Mouse (Mus musculus) heart, embryonic 11.5 days (tissue): ENCODE results near the gene Map2k2. TPM values are rescaled to one million over a fixed set of nuclear protein-coding genes. Genes with fewer than 3 reads are reported as not detected.

Experiments used
- ATAC-seq: fragments of 200-750 bp; cut with Nextera tagmentation; replicated peaks from 2 replicates; pipeline ENCODE4 v1.8.0; 2017; ENCODE audit warnings: moderate library complexity; ENCODE audit not compliant: insufficient number of reproducible peaks, low FRiP score, low TSS enrichment
- H3K27ac ChIP-seq: fragments of 300-500 bp; sonication (generic); 2 replicates; pipeline ENCODE4 v1.5.1; 2014; ENCODE audit warnings: mild to moderate bottlenecking, low read depth, low read length
- H3K27me3 ChIP-seq: fragments of 300-500 bp; sonication (generic); 2 replicates; pipeline ENCODE4 v1.6.1; 2014; ENCODE audit warnings: mild to moderate bottlenecking, low read length, mixed read lengths; ENCODE audit not compliant: control insufficient read depth, insufficient read depth
- H3K36me3 ChIP-seq: fragments of 300-500 bp; sonication (generic); 2 replicates; pipeline ENCODE4 v1.6.1; 2014; ENCODE audit warnings: mild to moderate bottlenecking, low read length, moderate library complexity, mixed read lengths; ENCODE audit not compliant: control insufficient read depth, insufficient read depth
- H3K4me1 ChIP-seq: fragments of 300-500 bp; sonication (generic); 2 replicates; pipeline ENCODE4 v1.6.1; 2014; ENCODE audit warnings: low read length; ENCODE audit not compliant: control insufficient read depth, insufficient read depth
- H3K4me2 ChIP-seq: fragments of 300-500 bp; sonication (generic); 2 replicates; pipeline ENCODE4 v1.6.1; 2014; ENCODE audit warnings: mild to moderate bottlenecking, moderate library complexity
- H3K4me3 ChIP-seq: fragments of 300-500 bp; sonication (generic); 2 replicates; pipeline ENCODE4 v1.5.1; 2014; ENCODE audit warnings: low read depth, low read length
- H3K9ac ChIP-seq: fragments of 300-500 bp; sonication (generic); 2 replicates; pipeline ENCODE4 v1.6.1; 2014; ENCODE audit warnings: mild to moderate bottlenecking, low read depth, low read length, moderate library complexity
- H3K9me3 ChIP-seq: fragments of 300-500 bp; sonication (generic); replicated peaks from 2 replicates; pipeline ENCODE4 v1.6.1; 2016; ENCODE audit warnings: low read length; ENCODE audit not compliant: control insufficient read depth
- WGBS: fragments of 180-500 bp; shearing (Covaris S2); extraction: QIAGEN DNeasy Blood & Tissue Kit; methylation state at CpG from one replicate; pipeline ENCODE4 v1.1.7; 2014; ENCODE audit not compliant: insufficient replicate concordance; 5-methylcytosine and 5-hydroxymethylcytosine counted together
- polyA plus RNA-seq: library from polyadenylated mRNA; unstranded; fragments of >200 nt; fragmentation: Nextera tagmentation; extraction: Ambion mirVana; gene quantifications from 2 replicates; pipeline ENCODE4 v1.2.1, GENCODE M21; 2014

The Map2k2 gene
- polyA plus RNA-seq, 1 experiment from 2014 or later = 153 TPM

- Histone ChIP-seq H3K27me3 (no peaks in the 10 kb centered on the region), H3K27ac (no peak overlapping the region), H3K9me3 (no peaks in the 10 kb centered on the region), H3K36me3 (peaks cover 53% of the 10 kb centered on the region), H3K9ac (no peak overlapping the region), H3K4me3 (no peak overlapping the region), H3K4me1 (peaks cover 48% of the 10 kb centered on the region), H3K4me2 (no peak overlapping the region)
- ATAC-seq = no peak
- 93% methylated on average over 52 of the region's 52 CpGs for WGBS
Observed at GRCm38 (mm10) chr10:81143845-81144437, 38.2 kb downstream of the Map2k2 start.

- no peaks in the 10 kb centered on the region for H3K27me3 ChIP-seq
- no peak overlapping the region for H3K4me2 ChIP-seq
- no peak overlapping the region for H3K4me3 ChIP-seq
- H3K36me3 ChIP-seq = peaks cover 59% of the 10 kb centered on the region
- no peak overlapping the region for H3K9ac ChIP-seq
- peaks cover 41% of the 10 kb centered on the region for H3K4me1 ChIP-seq
- H3K27ac ChIP-seq = no peak overlapping the region
- 89% methylated on average over 27 of the region's 27 CpGs for WGBS
- ATAC-seq = no peak
- H3K9me3 ChIP-seq = no peaks in the 10 kb centered on the region
Observed at GRCm38 (mm10) chr10:81144667-81145066, 39.0 kb downstream of the Map2k2 start.

- no peaks in the 10 kb centered on the region for H3K9me3 ChIP-seq
- no peaks in the 10 kb centered on the region for H3K27me3 ChIP-seq
- H3K9ac ChIP-seq = no peak overlapping the region
- H3K4me1 ChIP-seq = peaks cover 35% of the 10 kb centered on the region
- H3K27ac ChIP-seq = no peak overlapping the region
- ATAC-seq = no peak
- 94% methylated on average over 6 of the region's 6 CpGs for WGBS
- H3K4me2 ChIP-seq = no peak overlapping the region
- H3K36me3 ChIP-seq = peaks cover 63% of the 10 kb centered on the region
- no peak overlapping the region for H3K4me3 ChIP-seq
Observed at GRCm38 (mm10) chr10:81145307-81145706, 39.6 kb downstream of the Map2k2 start.

GRCm38 (mm10) chr10:81145778-81146177, 40.1 kb downstream of the Map2k2 start:
- H3K9ac ChIP-seq = no peak overlapping the region
- peaks cover 64% of the 10 kb centered on the region for H3K36me3 ChIP-seq
- no peak overlapping the region for H3K4me3 ChIP-seq
- H3K27me3 ChIP-seq = no peaks in the 10 kb centered on the region
- WGBS = 86% methylated on average over 7 of the region's 7 CpGs
- H3K27ac ChIP-seq = no peak overlapping the region
- H3K9me3 ChIP-seq = no peaks in the 10 kb centered on the region
- ATAC-seq = no peak
- H3K4me2 ChIP-seq = no peak overlapping the region
- peaks cover 30% of the 10 kb centered on the region for H3K4me1 ChIP-seq

- Histone ChIP-seq H3K36me3 (peaks cover 64% of the 10 kb centered on the region), H3K9me3 (no peaks in the 10 kb centered on the region), H3K9ac (no peak overlapping the region), H3K4me3 (no peak overlapping the region), H3K27ac (no peak overlapping the region), H3K4me1 (peaks cover 25% of the 10 kb centered on the region), H3K4me2 (no peak overlapping the region), H3K27me3 (no peaks in the 10 kb centered on the region)
- 88% methylated on average over 4 of the region's 4 CpGs for WGBS
- ATAC-seq = no peak
Observed at GRCm38 (mm10) chr10:81146296-81146695, 40.6 kb downstream of the Map2k2 start.

- WGBS = 79% methylated on average over 6 of the region's 6 CpGs
Observed at GRCm38 (mm10) chr10:81151261-81151660, 45.5 kb downstream of the Map2k2 start.

GRCm38 (mm10) chr10:81152609-81153008, 46.9 kb downstream of the Map2k2 start:
- 58% methylated on average over 12 of the region's 12 CpGs for WGBS
- peak; percentile 29; the same call in 1 of the 2 replicates for ATAC-seq
- Histone ChIP-seq H3K4me1 (peaks cover 9% of the 10 kb centered on the region), H3K4me2 (peak overlapping the region; percentile 4; the same call in 1 of the 2 replicates), H3K27ac (peak overlapping the region; percentile 76), H3K9ac (no peak overlapping the region), H3K36me3 (peaks cover 56% of the 10 kb centered on the region), H3K4me3 (no peak overlapping the region), H3K27me3 (no peaks in the 10 kb centered on the region), H3K9me3 (no peaks in the 10 kb centered on the region)

More at GRCm38 (mm10) chr10:81151261-81151660, 45.5 kb downstream of the Map2k2 start:
- H3K27me3 ChIP-seq = no peaks in the 10 kb centered on the region
- no peak overlapping the region for H3K9ac ChIP-seq
- H3K4me2 ChIP-seq = no peak overlapping the region
- peaks cover 58% of the 10 kb centered on the region for H3K36me3 ChIP-seq
- no peak for ATAC-seq
- H3K9me3 ChIP-seq = no peaks in the 10 kb centered on the region
- H3K4me1 ChIP-seq = peaks cover 11% of the 10 kb centered on the region
- H3K27ac ChIP-seq = no peak overlapping the region
- no peak overlapping the region for H3K4me3 ChIP-seq

- Histone ChIP-seq H3K36me3 (peaks cover 46% of the 10 kb centered on the region), H3K27ac (no peak overlapping the region), H3K4me1 (peaks cover 9% of the 10 kb centered on the region), H3K9ac (no peak overlapping the region), H3K4me2 (no peak overlapping the region), H3K27me3 (no peaks in the 10 kb centered on the region), H3K4me3 (no peak overlapping the region), H3K9me3 (no peaks in the 10 kb centered on the region)
- no peak for ATAC-seq
- WGBS = 90% methylated on average over 12 of the region's 12 CpGs
Observed at GRCm38 (mm10) chr10:81154313-81154712, 48.6 kb downstream of the Map2k2 start.

- H3K9ac ChIP-seq = no peak overlapping the region
- H3K27me3 ChIP-seq = no peaks in the 10 kb centered on the region
- H3K4me1 ChIP-seq = peaks cover 9% of the 10 kb centered on the region
- ATAC-seq = no peak
- H3K9me3 ChIP-seq = no peaks in the 10 kb centered on the region
- H3K4me2 ChIP-seq = no peak overlapping the region
- WGBS = 88% methylated on average over 6 of the region's 6 CpGs
- no peak overlapping the region for H3K4me3 ChIP-seq
- H3K27ac ChIP-seq = no peak overlapping the region
- peaks cover 42% of the 10 kb centered on the region for H3K36me3 ChIP-seq
Observed at GRCm38 (mm10) chr10:81154736-81155135, 49.0 kb downstream of the Map2k2 start.
